Mouse (Mus musculus): ENCODE data around the gene Ap1m2. TPM values are rescaled to one million over a fixed set of nuclear protein-coding genes. Genes with fewer than 3 reads are reported as not detected.

Gene Ap1m2
- total RNA-seq (2023): 1 to 10 TPM; 1.8 to 2.7 TPM

GRCm38 (mm10) chr9:21312134-21312533 lies at the start of gene Ap1m2:
Gene Ap1m2, minus strand, starts transcription at chr9:21312337.

GRCm38 (mm10) chr9:21320619-21321512 lies 8.7 kb upstream of the Ap1m2 start, which contains the start of gene Slc44a2:
Gene Slc44a2, plus strand, starts transcription at chr9:21320698.

GRCm38 (mm10) chr9:21291022-21291787 lies 20.9 kb downstream of the Ap1m2 start, which contains the start of gene Cdkn2d:
Gene Cdkn2d, minus strand, starts transcription at chr9:21291407.

GRCm38 (mm10) chr9:21287571-21288402 lies 24.4 kb downstream of the Ap1m2 start, which contains the start of gene Kri1:
Gene Kri1, minus strand, starts transcription at chr9:21287969.

GRCm38 (mm10) chr9:21265000-21265561 lies 47.1 kb downstream of the Ap1m2 start, which contains the start of gene Atg4d:
Gene Atg4d, plus strand, starts transcription at chr9:21265293.

GRCm38 (mm10) chr9:21248326-21248725 lies 63.8 kb downstream of the Ap1m2 start, which contains the start of gene S1pr5:
Gene S1pr5, minus strand, starts transcription at chr9:21248443.

Other genes with a start within 250 kb of the Ap1m2 start
- gene Zglp1, start 245.2 kb downstream of the Ap1m2 start, total RNA-seq (2023): 1 to 10 TPM; 2.6 to 3.7 TPM
- 1 to 10 TPM; 2.3 to 4.1 TPM for gene Gm49373, start 239.2 kb downstream of the Ap1m2 start, total RNA-seq (2023)
- gene Fdx1l, start 238.7 kb downstream of the Ap1m2 start, total RNA-seq (2023): 10 to 100 TPM; 33.5 to 34.0 TPM
- 10 to 100 TPM; 12.8 to 16.0 TPM for gene Gm38431, start 220.3 kb downstream of the Ap1m2 start, total RNA-seq (2023)
- gene Raver1, start 220.3 kb downstream of the Ap1m2 start, total RNA-seq (2023): 100 to 1,000 TPM; 110 to 111 TPM
- 10 to 100 TPM; 65.7 to 68.6 TPM for gene Tyk2, start 181.1 kb downstream of the Ap1m2 start, total RNA-seq (2023)
- gene Cdc37, start 162.4 kb downstream of the Ap1m2 start, total RNA-seq (2023): 100 to 1,000 TPM; 132 to 148 TPM
- gene Pde4a, start 146.6 kb downstream of the Ap1m2 start, total RNA-seq (2023): 1 to 10 TPM in 1 of 2 experiments, under 1 TPM in 1; 0.74 to 1.8 TPM
- gene Keap1, start 73.0 kb downstream of the Ap1m2 start, total RNA-seq (2023): 10 to 100 TPM; 35.2 to 43.8 TPM
- 1 to 10 TPM; 1.1 to 1.9 TPM for gene S1pr5, start 63.9 kb downstream of the Ap1m2 start, total RNA-seq (2023)
- 10 to 100 TPM; 48.4 to 48.8 TPM for gene Atg4d, start 47.0 kb downstream of the Ap1m2 start, total RNA-seq (2023)
- gene Kri1, start 24.4 kb downstream of the Ap1m2 start, total RNA-seq (2023): 100 to 1,000 TPM; 142 to 150 TPM
- gene Cdkn2d, start 20.9 kb downstream of the Ap1m2 start, total RNA-seq (2023): 10 to 100 TPM; 48.2 to 56.3 TPM
- gene Slc44a2, start 8.4 kb upstream of the Ap1m2 start, total RNA-seq (2023): 100 to 1,000 TPM; 379 to 394 TPM
- 100 to 1,000 TPM in 1 of 2 experiments, 10 to 100 TPM in 1; 99.5 to 106 TPM for gene Ilf3, start 55.5 kb upstream of the Ap1m2 start, total RNA-seq (2023)
- gene Qtrt1, start 99.5 kb upstream of the Ap1m2 start, total RNA-seq (2023): 10 to 100 TPM; 68.8 to 72.1 TPM
- gene Dnm2, start 112.6 kb upstream of the Ap1m2 start, total RNA-seq (2023): 100 to 1,000 TPM; 324 to 341 TPM
- 1 to 10 TPM; 2.0 to 3.1 TPM for gene Tmed1, start 197.9 kb upstream of the Ap1m2 start, total RNA-seq (2023)
- 10 to 100 TPM; 75.1 to 79.8 TPM for gene AB124611, start 213.8 kb upstream of the Ap1m2 start, total RNA-seq (2023)
- 10 to 100 TPM; 58.8 to 59.2 TPM for gene Carm1, start 234.6 kb upstream of the Ap1m2 start, total RNA-seq (2023)

Measured in T-cell, adult 66 days (primary cell).